Mouse (Mus musculus): ENCODE measurements around the gene Osbpl6. TPM values are rescaled to one million over a fixed set of nuclear protein-coding genes. Genes with fewer than 3 reads are reported as not detected.

The Osbpl6 gene
- polyA plus RNA-seq, 1 experiment, result 7.1 TPM

- Histone ChIP-seq H3K4me1 (replicated peaks; ENCODE audit: control insufficient read depth, insufficient read depth, low read length) (no peaks in the 10 kb centered on the region), H3K4me3 (ENCODE audit: control insufficient read depth, insufficient read depth, low read length) (no peak overlapping the region), H3K27me3 (ENCODE audit: control insufficient read depth, insufficient read depth, low read length) (no peaks in the 10 kb centered on the region), H3K27ac (ENCODE audit: control insufficient read depth, insufficient read depth, low read length) (no peak overlapping the region), H3K36me3 (ENCODE audit: control insufficient read depth, insufficient read depth, low read length) (no peaks in the 10 kb centered on the region)
- TF ChIP-seq POLR2A (IDR thresholded peaks at IDR 0.05; ENCODE audit: control insufficient read depth, extremely low read depth, insufficient read depth, low read length, poor library complexity) (no peak), CTCF (IDR thresholded peaks at IDR 0.05; ENCODE audit: borderline replicate concordance, control insufficient read depth, extremely low read depth, insufficient read depth, low read length, poor library complexity) (no peak)
- no peak for DNase-seq
- 93% methylated on average over 6 of the region's 6 CpGs for WGBS
These were observed 85.1 kb downstream of the Osbpl6 start for GRCm38 (mm10) chr2:76491371-76491770.

- no peak for TF ChIP-seq POLR2A (IDR thresholded peaks at IDR 0.05; ENCODE audit: control insufficient read depth, extremely low read depth, insufficient read depth, low read length, poor library complexity)
- no peak for TF ChIP-seq CTCF (IDR thresholded peaks at IDR 0.05; ENCODE audit: borderline replicate concordance, control insufficient read depth, extremely low read depth, insufficient read depth, low read length, poor library complexity)
- Histone ChIP-seq H3K27ac (ENCODE audit: control insufficient read depth, insufficient read depth, low read length) (no peak overlapping the region), H3K4me1 (replicated peaks; ENCODE audit: control insufficient read depth, insufficient read depth, low read length) (no peaks in the 10 kb centered on the region), H3K4me3 (ENCODE audit: control insufficient read depth, insufficient read depth, low read length) (no peak overlapping the region), H3K27me3 (ENCODE audit: control insufficient read depth, insufficient read depth, low read length) (no peaks in the 10 kb centered on the region), H3K36me3 (ENCODE audit: control insufficient read depth, insufficient read depth, low read length) (no peaks in the 10 kb centered on the region)
- DNase-seq, result no peak
- WGBS, result 66% methylated on average over 7 of the region's 7 CpGs
These were observed 85.9 kb downstream of the Osbpl6 start for GRCm38 (mm10) chr2:76492224-76492623.

- DNase-seq, result no peak
- H3K4me1 ChIP-seq (replicated peaks; ENCODE audit: control insufficient read depth, insufficient read depth, low read length), result no peaks in the 10 kb centered on the region
- 90% methylated on average over 11 of the region's 11 CpGs for WGBS
- no peak for TF ChIP-seq CTCF (IDR thresholded peaks at IDR 0.05; ENCODE audit: borderline replicate concordance, control insufficient read depth, extremely low read depth, insufficient read depth, low read length, poor library complexity)
- no peak for TF ChIP-seq POLR2A (IDR thresholded peaks at IDR 0.05; ENCODE audit: control insufficient read depth, extremely low read depth, insufficient read depth, low read length, poor library complexity)
- no peaks in the 10 kb centered on the region for H3K27me3 ChIP-seq (ENCODE audit: control insufficient read depth, insufficient read depth, low read length)
- no peaks in the 10 kb centered on the region for H3K36me3 ChIP-seq (ENCODE audit: control insufficient read depth, insufficient read depth, low read length)
- no peak overlapping the region for H3K4me3 ChIP-seq (ENCODE audit: control insufficient read depth, insufficient read depth, low read length)
- H3K27ac ChIP-seq (ENCODE audit: control insufficient read depth, insufficient read depth, low read length), result no peak overlapping the region
These were observed 89.9 kb downstream of the Osbpl6 start for GRCm38 (mm10) chr2:76496006-76496748.

- Histone ChIP-seq H3K4me3 (ENCODE audit: control insufficient read depth, insufficient read depth, low read length) (no peak overlapping the region), H3K27me3 (ENCODE audit: control insufficient read depth, insufficient read depth, low read length) (no peaks in the 10 kb centered on the region), H3K27ac (ENCODE audit: control insufficient read depth, insufficient read depth, low read length) (no peak overlapping the region), H3K36me3 (ENCODE audit: control insufficient read depth, insufficient read depth, low read length) (no peaks in the 10 kb centered on the region), H3K4me1 (replicated peaks; ENCODE audit: control insufficient read depth, insufficient read depth, low read length) (no peaks in the 10 kb centered on the region)
- no peak for DNase-seq
- TF ChIP-seq POLR2A (IDR thresholded peaks at IDR 0.05; ENCODE audit: control insufficient read depth, extremely low read depth, insufficient read depth, low read length, poor library complexity) (no peak), CTCF (IDR thresholded peaks at IDR 0.05; ENCODE audit: borderline replicate concordance, control insufficient read depth, extremely low read depth, insufficient read depth, low read length, poor library complexity) (no peak)
- 96% methylated on average over 4 of the region's 4 CpGs for WGBS
These were observed 90.4 kb downstream of the Osbpl6 start for GRCm38 (mm10) chr2:76496749-76497140.

GRCm38 (mm10) chr2:76498891-76499290 lies 92.6 kb downstream of the Osbpl6 start:
- DNase-seq, result no peak
- Histone ChIP-seq H3K27me3 (ENCODE audit: control insufficient read depth, insufficient read depth, low read length) (no peaks in the 10 kb centered on the region), H3K4me3 (ENCODE audit: control insufficient read depth, insufficient read depth, low read length) (no peak overlapping the region), H3K27ac (ENCODE audit: control insufficient read depth, insufficient read depth, low read length) (no peak overlapping the region), H3K4me1 (replicated peaks; ENCODE audit: control insufficient read depth, insufficient read depth, low read length) (no peaks in the 10 kb centered on the region), H3K36me3 (ENCODE audit: control insufficient read depth, insufficient read depth, low read length) (no peaks in the 10 kb centered on the region)
- TF ChIP-seq CTCF (IDR thresholded peaks at IDR 0.05; ENCODE audit: borderline replicate concordance, control insufficient read depth, extremely low read depth, insufficient read depth, low read length, poor library complexity) (no peak), POLR2A (IDR thresholded peaks at IDR 0.05; ENCODE audit: control insufficient read depth, extremely low read depth, insufficient read depth, low read length, poor library complexity) (no peak)
- 96% methylated on average over 11 of the region's 11 CpGs for WGBS

GRCm38 (mm10) chr2:76504122-76504839 lies 98.0 kb downstream of the Osbpl6 start:
- DNase-seq, result no peak
- Histone ChIP-seq H3K27me3 (ENCODE audit: control insufficient read depth, insufficient read depth, low read length) (no peaks in the 10 kb centered on the region), H3K27ac (ENCODE audit: control insufficient read depth, insufficient read depth, low read length) (no peak overlapping the region), H3K4me3 (ENCODE audit: control insufficient read depth, insufficient read depth, low read length) (no peak overlapping the region), H3K4me1 (replicated peaks; ENCODE audit: control insufficient read depth, insufficient read depth, low read length) (no peaks in the 10 kb centered on the region), H3K36me3 (ENCODE audit: control insufficient read depth, insufficient read depth, low read length) (no peaks in the 10 kb centered on the region)
- whole genome bisulfite sequencing, result 78% methylated on average over 12 of the region's 12 CpGs
- no peak for TF ChIP-seq CTCF (IDR thresholded peaks at IDR 0.05; ENCODE audit: borderline replicate concordance, control insufficient read depth, extremely low read depth, insufficient read depth, low read length, poor library complexity)
- no peak for TF ChIP-seq POLR2A (IDR thresholded peaks at IDR 0.05; ENCODE audit: control insufficient read depth, extremely low read depth, insufficient read depth, low read length, poor library complexity)

Data from thymus, adult 2 months (tissue).